Mouse (Mus musculus) neural tube, embryonic 13.5 days (tissue): ENCODE measurements around the gene Gm13757. TPM values are rescaled to one million over a fixed set of nuclear protein-coding genes. Genes with fewer than 3 reads are reported as not detected.
"Not testable (repeated sequence)": the region's sequence is repeated elsewhere in the genome, so short reads cannot be mapped to it uniquely, and the experiment has no call there.

Experiments
- ATAC-seq: fragments of 200-750 bp; cut with Nextera tagmentation; 2 replicates; pipeline ENCODE4 v1.8.0; 2017; ENCODE audit warnings: low read depth, mild to moderate bottlenecking, moderate TSS enrichment, moderate library complexity
- H3K27ac ChIP-seq: fragments of 300-500 bp; sonication (generic); replicated peaks from 2 replicates; pipeline ENCODE4 v1.5.1; 2015; ENCODE audit warnings: moderate library complexity, mild to moderate bottlenecking, inconsistent platforms
- H3K27me3 ChIP-seq: fragments of 300-500 bp; sonication (generic); 2 replicates; pipeline ENCODE4 v1.6.1; 2015; ENCODE audit warnings: mild to moderate bottlenecking, inconsistent platforms
- H3K36me3 ChIP-seq: fragments of 300-500 bp; sonication (generic); 2 replicates; pipeline ENCODE4 v1.6.1; 2015; ENCODE audit warnings: mild to moderate bottlenecking, inconsistent platforms
- H3K4me1 ChIP-seq: fragments of 300-500 bp; sonication (generic); replicated peaks from 2 replicates; pipeline ENCODE4 v1.6.1; 2015; ENCODE audit warnings: inconsistent platforms
- H3K4me2 ChIP-seq: fragments of 300-500 bp; sonication (generic); 2 replicates; pipeline ENCODE4 v1.6.1; 2015; ENCODE audit warnings: inconsistent platforms, mild to moderate bottlenecking, moderate library complexity
- H3K4me3 ChIP-seq: fragments of 300-500 bp; sonication (generic); 2 replicates; pipeline ENCODE4 v1.5.1; 2015; ENCODE audit warnings: mild to moderate bottlenecking, inconsistent platforms
- H3K9ac ChIP-seq: fragments of 300-500 bp; sonication (generic); 2 replicates; pipeline ENCODE4 v1.6.1; 2015; ENCODE audit warnings: moderate library complexity, mild to moderate bottlenecking, inconsistent platforms
- H3K9me3 ChIP-seq: fragments of 300-500 bp; sonication (generic); 2 replicates; pipeline ENCODE4 v1.6.1; 2016; ENCODE audit warnings: inconsistent platforms
- WGBS: fragments of 180-500 bp; shearing (Covaris S2); methylation state at CpG from one replicate; pipeline ENCODE4 v1.1.7; 2015; 5-methylcytosine and 5-hydroxymethylcytosine counted together
- polyA plus RNA-seq: library from polyadenylated mRNA; unstranded; fragments of >200 nt; fragmentation: Nextera tagmentation; extraction: Ambion mirVana; gene quantifications from 2 replicates; pipeline ENCODE4 v1.2.1, GENCODE M21; 2015

The Gm13757 gene
- not detected in 2 replicates for polyA plus RNA-seq

GRCm38 (mm10) chr2:88449031-88449430 lies at the start of gene Gm13757:
Gene Gm13757 (minus strand): TSS chr2:88449131.
- H3K4me1 ChIP-seq, result no peaks in the 10 kb centered on the region
- WGBS, result 88% methylated on average over 1 of the region's 1 CpGs
- no peak within 1 kb of the TSS for H3K4me3 ChIP-seq
- ATAC-seq, result no peak
- no peaks in the 10 kb centered on the region for H3K36me3 ChIP-seq
- no peaks in the 10 kb centered on the region for H3K27me3 ChIP-seq
- no peak within 1 kb of the TSS for H3K9ac ChIP-seq
- no peaks in the 10 kb centered on the region for H3K9me3 ChIP-seq
- no peak within 1 kb of the TSS for H3K27ac ChIP-seq
- H3K4me2 ChIP-seq, result no peak within 1 kb of the TSS

GRCm38 (mm10) chr2:88493020-88493419 lies 44.1 kb upstream of the Gm13757 start, which contains the start of gene Olfr1185-ps1:
Gene Olfr1185-ps1 (plus strand): TSS chr2:88493320.
- Histone ChIP-seq H3K27me3 (no peaks in the 10 kb centered on the region), H3K27ac (no peak within 1 kb of the TSS), H3K9me3 (no peaks in the 10 kb centered on the region), H3K4me3 (no peak within 1 kb of the TSS), H3K4me1 (no peaks in the 10 kb centered on the region), H3K9ac (no peak within 1 kb of the TSS), H3K4me2 (no peak within 1 kb of the TSS), H3K36me3 (no peaks in the 10 kb centered on the region)
- 80% methylated on average over 2 of the region's 2 CpGs for WGBS
- no peak for ATAC-seq

DNA sequence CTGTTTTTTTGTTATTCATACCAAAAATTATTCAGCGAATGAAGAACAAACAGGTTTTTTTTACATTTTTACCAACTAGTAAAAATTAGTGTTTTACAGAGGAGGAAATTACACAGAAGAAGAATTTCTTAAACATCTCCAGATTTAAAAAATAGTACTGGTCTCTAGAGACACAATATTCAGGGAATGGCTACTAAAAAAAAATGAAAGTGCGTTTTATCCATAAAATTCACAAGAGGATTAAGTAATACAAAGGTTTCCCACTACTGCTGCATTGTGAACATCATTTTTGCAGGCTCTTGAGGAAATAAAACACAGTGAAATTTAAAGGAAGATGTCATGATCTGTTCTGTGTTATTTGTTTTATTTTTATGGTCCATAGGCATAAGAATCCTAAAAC lies 34.4 kb upstream of the Gm13757 start, which contains the start of gene Olfr1184:
TSS of gene Olfr1184 (plus strand) at position 301 of the 400 bp plus-strand sequence.
- no peak within 1 kb of the TSS for H3K9ac ChIP-seq
- H3K27me3 ChIP-seq, result no peaks in the 10 kb centered on the region
- H3K4me1 ChIP-seq, result no peaks in the 10 kb centered on the region
- no peaks in the 10 kb centered on the region for H3K36me3 ChIP-seq
- H3K4me2 ChIP-seq, result no peak within 1 kb of the TSS
- H3K4me3 ChIP-seq, result no peak within 1 kb of the TSS
- 96% methylated on average over 2 of the region's 2 CpGs for WGBS
- no peak for ATAC-seq
- no peak within 1 kb of the TSS for H3K27ac ChIP-seq
- no peaks in the 10 kb centered on the region for H3K9me3 ChIP-seq

- not testable (repeated sequence) for H3K9me3 ChIP-seq, H3K36me3 ChIP-seq, ATAC-seq, H3K27me3 ChIP-seq, H3K27ac ChIP-seq, H3K4me2 ChIP-seq, H3K9ac ChIP-seq, H3K4me3 ChIP-seq, H3K4me1 ChIP-seq
- WGBS, result 100% methylated on average over 1 of the region's 1 CpGs
Measured at GRCm38 (mm10) chr2:88454567-88454966, 5.6 kb upstream of the Gm13757 start, which contains the start of gene Olfr1183. Gene Olfr1183 (plus strand): TSS chr2:88454867.

DNA sequence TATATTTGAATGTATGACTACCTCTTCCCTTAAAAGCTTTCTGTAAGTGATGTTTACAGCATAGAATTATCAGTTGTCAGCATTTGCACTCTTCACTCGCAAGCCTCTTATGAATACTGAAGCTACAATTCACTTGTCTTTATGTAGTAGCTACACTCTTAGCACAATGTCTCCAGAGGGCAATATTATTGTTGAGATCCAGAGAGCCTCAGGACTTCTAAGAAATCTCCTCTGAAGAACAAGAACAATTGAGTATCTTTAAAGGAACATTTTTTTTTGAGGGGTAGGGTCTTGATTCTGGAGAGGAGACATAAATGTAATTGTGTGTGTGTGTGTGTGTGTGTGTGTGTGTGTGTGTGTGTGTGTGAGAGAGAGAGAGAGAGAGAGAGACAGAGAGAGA lies 22.9 kb downstream of the Gm13757 start, which contains the start of gene Olfr1181:
TSS of gene Olfr1181 (minus strand) at position 101 of the 400 bp plus-strand sequence.
- Histone ChIP-seq H3K9ac (no peak within 1 kb of the TSS), H3K36me3 (no peaks in the 10 kb centered on the region), H3K4me3 (no peak within 1 kb of the TSS), H3K4me1 (no peaks in the 10 kb centered on the region), H3K4me2 (no peak within 1 kb of the TSS), H3K27ac (no peak within 1 kb of the TSS), H3K27me3 (no peaks in the 10 kb centered on the region), H3K9me3 (no peaks in the 10 kb centered on the region)
- ATAC-seq, result no peak
- 92% methylated on average over 1 of the region's 1 CpGs for WGBS

- no peak within 1 kb of the TSS for H3K4me3 ChIP-seq
- no peak for ATAC-seq
- no peaks in the 10 kb centered on the region for H3K27me3 ChIP-seq
- H3K27ac ChIP-seq, result no peak within 1 kb of the TSS
- 71% methylated on average over 2 of the region's 2 CpGs for WGBS
- H3K9ac ChIP-seq, result no peak within 1 kb of the TSS
- H3K4me2 ChIP-seq, result no peak within 1 kb of the TSS
- H3K36me3 ChIP-seq, result no peaks in the 10 kb centered on the region
- H3K4me1 ChIP-seq, result no peaks in the 10 kb centered on the region
- H3K9me3 ChIP-seq, result no peaks in the 10 kb centered on the region
Measured at GRCm38 (mm10) chr2:88419051-88419450, 29.9 kb downstream of the Gm13757 start, which contains the start of gene Olfr1180. Gene Olfr1180 (minus strand): TSS chr2:88419151.

DNA sequence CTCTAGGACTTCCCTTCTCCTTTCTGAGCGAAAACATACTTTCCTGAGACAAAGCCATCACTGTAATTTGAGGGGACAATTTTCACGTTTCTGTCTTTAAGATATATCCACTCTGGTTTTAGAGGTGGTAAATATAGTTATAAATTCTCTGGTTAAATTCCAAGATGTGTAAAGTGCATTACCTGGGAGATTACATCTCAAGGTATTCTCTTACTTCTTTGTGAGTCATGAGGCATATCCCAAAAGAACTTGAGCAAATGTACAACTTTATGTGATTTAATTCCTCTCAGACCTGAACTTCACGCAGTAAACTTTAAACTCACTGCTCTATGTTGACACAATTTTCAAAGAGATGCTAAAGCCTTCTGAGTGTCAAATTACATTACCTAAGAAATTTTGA lies 42.6 kb downstream of the Gm13757 start, which contains the start of gene Olfr1179:
TSS of gene Olfr1179 (minus strand) at position 101 of the 400 bp plus-strand sequence.
- WGBS, result 85% methylated on average over 3 of the region's 3 CpGs
- no peaks in the 10 kb centered on the region for H3K4me1 ChIP-seq
- H3K9me3 ChIP-seq, result no peaks in the 10 kb centered on the region
- no peak within 1 kb of the TSS for H3K27ac ChIP-seq
- H3K4me3 ChIP-seq, result no peak within 1 kb of the TSS
- H3K27me3 ChIP-seq, result no peaks in the 10 kb centered on the region
- H3K9ac ChIP-seq, result no peak within 1 kb of the TSS
- ATAC-seq, result no peak
- H3K4me2 ChIP-seq, result no peak within 1 kb of the TSS
- no peaks in the 10 kb centered on the region for H3K36me3 ChIP-seq

Other genes starting within 250 kb of the Gm13757 start
- gene Olfr1170, start 220.8 kb downstream of the Gm13757 start, polyA plus RNA-seq, result not detected in 2 replicates
- gene Olfr1173, start 169.3 kb downstream of the Gm13757 start, polyA plus RNA-seq, result not detected in 2 replicates
- not detected in 2 replicates for gene Olfr1174-ps, start 134.0 kb downstream of the Gm13757 start, polyA plus RNA-seq
- not detected in 2 replicates for gene Olfr1175-ps, start 121.9 kb downstream of the Gm13757 start, polyA plus RNA-seq
- not detected in 2 replicates for gene Olfr1176, start 112.4 kb downstream of the Gm13757 start, polyA plus RNA-seq
- not detected in 2 replicates for gene Olfr1177-ps, start 102.6 kb downstream of the Gm13757 start, polyA plus RNA-seq
- not detected in 2 replicates for gene Olfr1178, start 62.1 kb downstream of the Gm13757 start, polyA plus RNA-seq
- not detected in 2 replicates for gene Olfr1179, start 42.7 kb downstream of the Gm13757 start, polyA plus RNA-seq
- gene Olfr1180, start 30.0 kb downstream of the Gm13757 start, polyA plus RNA-seq, result not detected in 2 replicates
- gene Olfr1181, start 23.0 kb downstream of the Gm13757 start, polyA plus RNA-seq, result not detected in 2 replicates
- not detected in 2 replicates for gene Olfr1183, start 5.7 kb upstream of the Gm13757 start, polyA plus RNA-seq
- not detected in 2 replicates for gene Olfr1184, start 34.5 kb upstream of the Gm13757 start, polyA plus RNA-seq
- not detected in 2 replicates for gene Olfr1185-ps1, start 44.2 kb upstream of the Gm13757 start, polyA plus RNA-seq
- gene Olfr1186, start 69.4 kb upstream of the Gm13757 start, polyA plus RNA-seq, result not detected in 2 replicates
- gene Olfr1188, start 107.8 kb upstream of the Gm13757 start, polyA plus RNA-seq, result not detected in 2 replicates
- not detected in 2 replicates for gene Olfr1189, start 137.3 kb upstream of the Gm13757 start, polyA plus RNA-seq
- gene Olfr1191-ps1, start 191.4 kb upstream of the Gm13757 start, polyA plus RNA-seq, result not detected in 2 replicates
- not detected in 2 replicates for gene Olfr1192-ps1, start 199.4 kb upstream of the Gm13757 start, polyA plus RNA-seq
- gene Olfr1193, start 226.5 kb upstream of the Gm13757 start, polyA plus RNA-seq, result not detected in 2 replicates
- gene Olfr1195, start 240.1 kb upstream of the Gm13757 start, polyA plus RNA-seq, result not detected in 2 replicates